Mouse (Mus musculus) neural tube, embryonic 12.5 days (tissue): ENCODE measurements around the gene Arid3c. TPM values are rescaled to one million over a fixed set of nuclear protein-coding genes. Genes with fewer than 3 reads are reported as not detected.
"Not testable (repeated sequence)": the region's sequence is repeated elsewhere in the genome, so short reads cannot be mapped to it uniquely, and the experiment has no call there.

Experiments used
- ATAC-seq: fragments of 200-750 bp; cut with Nextera tagmentation; 2 replicates; pipeline ENCODE4 v1.8.0; 2017; ENCODE audit warnings: low read depth, mild to moderate bottlenecking, moderate TSS enrichment, moderate library complexity; ENCODE audit not compliant: low FRiP score
- H3K27ac ChIP-seq: fragments of 300-500 bp; sonication (generic); 2 replicates; pipeline ENCODE4 v1.5.1; 2016
- H3K27me3 ChIP-seq: fragments of 300-500 bp; sonication (generic); replicated peaks from 2 replicates; pipeline ENCODE4 v1.6.1; 2016; ENCODE audit warnings: mild to moderate bottlenecking
- H3K36me3 ChIP-seq: fragments of 300-500 bp; sonication (generic); 2 replicates; pipeline ENCODE4 v1.6.1; 2016; ENCODE audit warnings: mild to moderate bottlenecking
- H3K4me1 ChIP-seq: fragments of 300-500 bp; sonication (generic); 2 replicates; pipeline ENCODE4 v1.6.1; 2016
- H3K4me2 ChIP-seq: fragments of 300-500 bp; sonication (generic); replicated peaks from 2 replicates; pipeline ENCODE4 v1.6.1; 2016; ENCODE audit warnings: mild to moderate bottlenecking
- H3K4me3 ChIP-seq: fragments of 300-500 bp; sonication (generic); 2 replicates; pipeline ENCODE4 v1.5.1; 2016
- H3K9ac ChIP-seq: fragments of 300-500 bp; sonication (generic); 2 replicates; pipeline ENCODE4 v1.6.1; 2016; ENCODE audit warnings: mild to moderate bottlenecking
- H3K9me3 ChIP-seq: fragments of 300-500 bp; sonication (generic); 2 replicates; pipeline ENCODE4 v1.6.1; 2016; ENCODE audit warnings: mild to moderate bottlenecking
- WGBS: fragments of 180-500 bp; shearing (Covaris S2); methylation state at CpG from one replicate; pipeline ENCODE4 v1.1.7; 2016; 5-methylcytosine and 5-hydroxymethylcytosine counted together
- polyA plus RNA-seq: library from polyadenylated mRNA; unstranded; fragments of >200 nt; fragmentation: Nextera tagmentation; extraction: Ambion mirVana; gene quantifications from 2 replicates; pipeline ENCODE4 v1.2.1, GENCODE M21; 2016

Gene Arid3c
- polyA plus RNA-seq, 1 experiment from 2014 or later: 1.4 TPM

DNA sequence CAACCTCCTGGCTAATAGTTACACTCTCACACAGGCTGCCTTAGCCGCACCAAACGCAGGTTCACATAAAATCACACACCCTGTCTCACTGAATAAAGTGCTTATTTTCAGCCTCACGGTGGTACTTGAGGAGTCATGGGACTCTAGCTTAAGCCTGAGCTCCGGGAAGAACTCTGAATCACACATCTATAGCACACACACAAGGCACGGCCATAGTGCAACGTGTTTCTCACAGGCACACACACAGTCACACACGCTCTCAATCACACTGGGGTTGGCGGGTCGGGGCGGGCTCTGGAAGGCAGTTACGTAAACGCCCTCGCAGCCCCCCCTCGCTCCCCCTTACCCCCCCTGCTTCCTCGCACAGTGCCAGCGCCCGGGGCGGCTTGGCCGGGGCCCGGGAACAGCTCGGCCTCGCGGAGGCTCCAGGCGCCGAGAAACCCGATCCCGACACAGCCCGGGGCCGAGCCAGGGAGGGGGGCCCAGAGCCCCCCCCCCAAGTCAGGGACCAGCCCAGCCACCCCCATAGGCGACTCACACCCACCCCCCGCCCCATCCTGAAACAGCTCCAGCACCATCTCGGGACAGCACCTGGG is 32.4 kb downstream of the Arid3c start:
- H3K27me3 ChIP-seq, H3K9me3 ChIP-seq, H3K9ac ChIP-seq, H3K4me1 ChIP-seq, H3K27ac ChIP-seq, H3K4me3 ChIP-seq, ATAC-seq, H3K36me3 ChIP-seq: not testable (repeated sequence)
- H3K4me2 ChIP-seq: peak overlapping the region; percentile 41
- 6% methylated on average over 21 of the region's 32 CpGs for WGBS

DNA sequence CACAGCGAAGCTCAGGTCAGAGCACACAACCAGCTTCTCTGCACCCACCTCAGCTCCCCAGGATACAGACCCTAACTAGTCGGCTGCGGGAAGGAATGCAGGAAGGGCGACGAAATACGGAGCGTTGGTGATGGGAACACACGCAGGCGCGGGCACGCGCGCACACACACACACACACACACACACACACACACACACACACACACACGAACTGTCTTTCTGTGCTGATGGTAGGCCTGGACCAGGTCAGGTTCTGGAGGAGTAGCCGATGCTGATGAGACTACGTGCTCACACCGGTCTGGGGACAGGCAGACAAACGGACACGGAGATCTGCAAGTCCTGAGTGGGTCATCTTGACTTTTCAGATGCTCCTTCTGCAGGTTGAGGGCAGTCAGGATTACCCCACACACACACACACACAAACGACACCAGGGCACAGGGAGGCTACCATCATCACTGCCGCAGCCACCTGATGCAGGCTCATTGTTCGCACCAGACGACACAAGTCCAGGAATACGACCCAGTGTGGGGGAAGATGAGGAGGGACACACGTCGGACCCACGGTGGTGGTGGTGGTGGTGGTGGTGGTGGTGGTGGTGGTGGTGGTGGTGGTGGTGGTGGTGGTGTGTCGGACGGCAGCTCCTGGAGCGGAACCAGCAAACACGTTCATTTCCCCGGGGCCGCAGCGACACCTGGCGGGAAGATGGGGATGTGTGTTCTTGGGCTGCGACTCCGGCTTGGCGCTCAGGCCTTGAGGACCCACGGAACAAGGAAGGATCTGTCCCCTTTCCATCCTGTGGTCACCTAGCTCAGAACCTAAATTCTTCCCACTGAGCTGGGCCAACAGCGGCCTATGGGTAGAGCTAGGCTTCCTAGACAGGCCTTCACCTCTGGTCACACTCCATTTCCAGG is 33.8 kb downstream of the Arid3c start, which contains the start of gene Cntfr:
Gene Cntfr, minus strand, starts transcription at position 160 of the 912 bp plus-strand sequence.
- ATAC-seq, H3K36me3 ChIP-seq, H3K27me3 ChIP-seq, H3K9ac ChIP-seq, H3K4me3 ChIP-seq, H3K4me1 ChIP-seq, H3K9me3 ChIP-seq, H3K27ac ChIP-seq: not testable (repeated sequence)
- peak within 1 kb of the TSS; percentile 51 for H3K4me2 ChIP-seq
- WGBS: 16% methylated on average over 27 of the region's 40 CpGs

- ATAC-seq, H3K4me2 ChIP-seq, H3K36me3 ChIP-seq, H3K4me1 ChIP-seq, H3K4me3 ChIP-seq, H3K9me3 ChIP-seq, H3K9ac ChIP-seq, H3K27ac ChIP-seq, H3K27me3 ChIP-seq: not testable (repeated sequence)
- WGBS: 3% methylated on average over 14 of the region's 15 CpGs
These were observed 34.5 kb downstream of the Arid3c start for GRCm38 (mm10) chr4:41696452-41696851.

- under 1% methylated on average over 15 of the region's 38 CpGs for WGBS
- not testable (repeated sequence) for H3K27me3 ChIP-seq, H3K27ac ChIP-seq, ATAC-seq, H3K9me3 ChIP-seq, H3K9ac ChIP-seq, H3K36me3 ChIP-seq, H3K4me1 ChIP-seq, H3K4me3 ChIP-seq
- peak overlapping the region; percentile 51 for H3K4me2 ChIP-seq
These were observed 35.1 kb downstream of the Arid3c start for GRCm38 (mm10) chr4:41695800-41696199.

DNA sequence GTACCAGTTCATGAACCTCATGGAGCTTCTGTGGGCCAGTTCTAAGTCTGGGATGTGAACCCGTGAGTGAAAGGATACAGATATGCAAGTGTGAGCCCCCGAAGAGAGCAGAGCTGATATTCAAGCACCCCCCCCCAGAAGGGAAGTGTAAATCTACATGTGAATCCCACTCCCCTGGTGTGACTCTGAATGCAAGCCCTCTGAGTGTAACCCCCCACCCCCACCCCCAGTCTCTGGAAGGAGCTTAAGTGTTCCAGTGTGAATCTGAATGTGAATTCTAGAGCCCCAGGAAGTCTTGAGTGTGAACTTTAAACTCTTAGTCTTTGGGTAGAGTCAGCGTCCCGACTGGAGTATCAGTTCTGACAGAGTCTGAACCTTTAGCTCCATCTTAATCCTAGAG is 37.4 kb downstream of the Arid3c start:
- H3K9ac ChIP-seq, H3K36me3 ChIP-seq, H3K27me3 ChIP-seq, H3K27ac ChIP-seq, ATAC-seq, H3K9me3 ChIP-seq, H3K4me1 ChIP-seq: not testable (repeated sequence)
- Histone ChIP-seq H3K4me3 (peak overlapping the region; percentile 11; the same call in 1 of the 2 replicates), H3K4me2 (peak overlapping the region; percentile 57)
- WGBS: 8% methylated on average over 4 of the region's 4 CpGs

DNA sequence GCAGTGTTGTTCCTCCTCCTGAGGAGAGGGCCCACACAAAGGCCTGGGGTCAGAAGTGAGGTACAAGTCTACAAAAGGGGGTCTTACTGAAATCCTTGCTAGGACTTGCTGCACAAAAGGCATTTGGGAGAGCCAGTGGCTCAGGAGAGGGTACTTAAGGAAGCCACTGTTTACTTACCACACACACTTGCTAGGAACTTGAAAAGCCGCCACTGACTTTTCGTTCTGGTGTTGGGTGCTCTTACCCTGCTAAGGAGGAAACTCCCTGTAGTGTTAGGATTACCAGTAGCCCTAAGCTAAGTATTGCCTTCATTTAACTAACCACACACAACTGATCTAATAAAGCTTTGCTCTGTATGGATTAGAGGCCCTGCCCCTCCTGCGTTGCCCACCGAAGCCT is 40.9 kb downstream of the Arid3c start:
- H3K36me3 ChIP-seq, H3K9me3 ChIP-seq, H3K27ac ChIP-seq, H3K9ac ChIP-seq, ATAC-seq, H3K4me2 ChIP-seq, H3K4me1 ChIP-seq, H3K27me3 ChIP-seq, H3K4me3 ChIP-seq: not testable (repeated sequence)
- no CpG with 5 or more reads among the region's 4 CpGs for WGBS

DNA sequence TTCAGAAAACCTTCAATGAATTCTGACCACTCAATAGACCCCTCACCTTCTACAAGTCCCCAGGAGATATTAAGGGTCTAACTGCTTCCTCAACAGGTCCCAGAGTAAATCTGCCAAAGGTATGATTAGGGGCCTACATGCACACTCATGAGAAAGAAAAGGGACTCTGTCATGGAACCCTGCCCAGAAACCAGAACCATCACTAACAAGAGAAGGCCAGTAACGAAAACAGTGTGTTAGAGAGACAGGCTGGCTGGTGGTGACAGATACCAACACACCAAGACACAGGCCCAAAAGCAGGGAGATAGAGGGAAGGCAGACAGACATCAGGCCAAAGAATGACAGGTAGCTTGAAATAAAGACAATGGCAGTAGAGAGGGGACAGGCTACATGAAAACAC is 42.4 kb downstream of the Arid3c start:
- H3K4me2 ChIP-seq, H3K9ac ChIP-seq, H3K27me3 ChIP-seq, H3K27ac ChIP-seq, ATAC-seq, H3K9me3 ChIP-seq, H3K4me3 ChIP-seq, H3K36me3 ChIP-seq: not testable (repeated sequence)
- 64% methylated on average over 1 of the region's 1 CpGs for WGBS
- peaks cover 13% of the 10 kb centered on the region for H3K4me1 ChIP-seq

DNA sequence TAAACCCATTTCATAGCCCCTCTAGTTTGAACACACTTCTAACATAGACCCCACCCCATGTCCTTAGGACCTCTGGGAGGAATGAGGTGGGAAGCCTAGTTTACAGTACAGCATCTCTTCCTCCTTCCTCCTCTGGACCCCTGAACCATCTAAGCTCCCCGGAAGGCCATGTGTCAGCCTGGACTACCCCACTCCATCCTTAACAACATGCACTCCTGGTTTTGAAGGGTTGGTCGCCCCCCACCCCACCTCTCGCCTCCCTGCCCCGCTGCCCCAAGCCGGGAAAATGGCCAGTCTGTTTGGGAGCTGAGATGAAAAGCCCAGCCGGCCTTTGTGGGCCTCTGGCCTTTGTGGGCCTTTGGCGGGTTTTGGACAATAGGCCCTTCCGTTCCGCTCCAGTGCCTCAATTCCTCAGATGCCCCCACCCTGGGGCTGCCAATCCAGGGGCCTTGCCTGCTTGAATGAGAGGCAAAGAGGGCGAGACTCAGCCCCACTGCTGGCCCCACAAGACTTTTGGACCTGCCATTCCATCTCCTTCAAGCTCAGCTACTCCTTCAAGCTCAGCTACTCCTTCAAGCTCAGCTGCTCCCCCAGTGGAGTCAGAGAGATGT is 45.0 kb downstream of the Arid3c start:
- peaks cover 26% of the 10 kb centered on the region for H3K4me1 ChIP-seq
- H3K4me3 ChIP-seq, H3K4me2 ChIP-seq, ATAC-seq, H3K9me3 ChIP-seq, H3K36me3 ChIP-seq, H3K9ac ChIP-seq, H3K27ac ChIP-seq, H3K27me3 ChIP-seq: not testable (repeated sequence)
- WGBS: 10% methylated on average over 10 of the region's 10 CpGs

- under 1% methylated on average over 13 of the region's 14 CpGs for WGBS
These were observed 46.0 kb downstream of the Arid3c start for GRCm38 (mm10) chr4:41684931-41685453.

GRCm38 (mm10) chr4:41684131-41684930 is 46.6 kb downstream of the Arid3c start:
- H3K9me3 ChIP-seq, H3K27me3 ChIP-seq, H3K9ac ChIP-seq, H3K4me3 ChIP-seq, H3K36me3 ChIP-seq: not testable (repeated sequence)
- peaks cover 41% of the 10 kb centered on the region for H3K4me1 ChIP-seq
- peak; percentile 68 for ATAC-seq
- H3K27ac ChIP-seq: peak overlapping the region; percentile 53; the same call in 1 of the 2 replicates
- WGBS: under 1% methylated on average over 24 of the region's 27 CpGs
- H3K4me2 ChIP-seq: peak overlapping the region; percentile 38

More at GRCm38 (mm10) chr4:41684931-41685453, 46.0 kb downstream of the Arid3c start:
- H3K27ac ChIP-seq, H3K27me3 ChIP-seq, H3K9me3 ChIP-seq, H3K9ac ChIP-seq, H3K4me3 ChIP-seq, H3K36me3 ChIP-seq: not testable (repeated sequence)
- peak; percentile 25; the same call in 1 of the 2 replicates for ATAC-seq
- Histone ChIP-seq H3K4me2 (peak overlapping the region; percentile 32; the same call in 1 of the 2 replicates), H3K4me1 (peaks cover 34% of the 10 kb centered on the region)

- 0 out of 2 replicates have a peak overlapping the region, but pooled peaks have one; percentile 40 for H3K9ac ChIP-seq
- peak overlapping the region; percentile 16; the same call in 1 of the 2 replicates for H3K4me3 ChIP-seq
- H3K4me2 ChIP-seq: peak overlapping the region; percentile 47
- peak; percentile 14; the same call in 1 of the 2 replicates for ATAC-seq
- not testable (repeated sequence) for H3K36me3 ChIP-seq, H3K27ac ChIP-seq, H3K9me3 ChIP-seq, H3K27me3 ChIP-seq
- WGBS: 0% methylated on average over 3 of the region's 27 CpGs
- peaks cover 50% of the 10 kb centered on the region for H3K4me1 ChIP-seq
These were observed 47.6 kb downstream of the Arid3c start for GRCm38 (mm10) chr4:41683303-41683702.
